Mouse (Mus musculus) MEL (cell line): ENCODE data around the gene Itpr3. TPM values are rescaled to one million over a fixed set of nuclear protein-coding genes. Genes with fewer than 3 reads are reported as not detected.

Experiments used
- DNase-seq: peaks from one replicate; pipeline ENCODE4 v3.0.0; 2011; ENCODE audit warnings: low read depth, low spot score
- H3K27ac ChIP-seq: 2 replicates; pipeline ENCODE4 v1.5.1; 2012; ENCODE audit warnings: low read depth, mild to moderate bottlenecking, control low read depth, low read length, moderate library complexity; ENCODE audit not compliant: control insufficient read depth
- H3K27me3 ChIP-seq, 2 experiments: fragments of 150-350 bp in 1 of 2; sonication (generic) in 1 of 2; 2 replicates each; pipeline ENCODE4 v1.6.1; 2012; ENCODE audit warnings: low read length in 2 of 2, mild to moderate bottlenecking in 2 of 2, improper control_type of control experiment in 1 of 2, moderate library complexity in 1 of 2; ENCODE audit not compliant: insufficient read depth in 2 of 2, control insufficient read depth in 1 of 2
- H3K36me3 ChIP-seq, 2 experiments: 2 replicates each; pipeline ENCODE4 v1.6.1; 2012 to 2014; ENCODE audit warnings: low read length in 2 of 2, improper control_type of control experiment in 1 of 2, inconsistent platforms in 1 of 2, mild to moderate bottlenecking in 1 of 2; ENCODE audit not compliant: insufficient read depth in 2 of 2, control insufficient read depth in 1 of 2
- H3K4me1 ChIP-seq, 2 experiments: fragments of 150-350 bp in 1 of 2; sonication (generic) in 1 of 2; 2 replicates each; pipeline ENCODE4 v1.6.1; 2012; ENCODE audit warnings: low read length in 2 of 2, improper control_type of control experiment in 1 of 2, mild to moderate bottlenecking in 1 of 2; ENCODE audit not compliant: insufficient read depth in 2 of 2, control insufficient read depth in 1 of 2
- H3K4me3 ChIP-seq, 2 experiments: fragments of 150-350 bp in 1 of 2; sonication (generic) in 1 of 2; 2 replicates each; pipeline ENCODE4 v1.5.1; 2012; ENCODE audit warnings: low read depth in 2 of 2, low read length in 2 of 2, mild to moderate bottlenecking in 2 of 2, moderate library complexity in 2 of 2, control low read depth in 1 of 2, improper control_type of control experiment in 1 of 2; ENCODE audit not compliant: control insufficient read depth in 1 of 2, insufficient read depth in 1 of 2
- H3K79me2 ChIP-seq: 2 replicates; pipeline ENCODE4 v1.6.1; 2012; ENCODE audit warnings: mild to moderate bottlenecking, low read length, moderate library complexity; ENCODE audit not compliant: control insufficient read depth, poor library complexity, insufficient read depth
- H3K9ac ChIP-seq: 2 replicates; pipeline ENCODE4 v1.6.1; 2012; ENCODE audit warnings: low read depth, mild to moderate bottlenecking, control low read depth, low read length, moderate library complexity; ENCODE audit not compliant: control insufficient read depth, poor library complexity, severe bottlenecking
- H3K9me3 ChIP-seq: fragments of 150-350 bp; sonication (generic); replicated peaks from 2 replicates; pipeline ENCODE4 v1.6.1; 2012; ENCODE audit warnings: mild to moderate bottlenecking, low read length, improper control_type of control experiment, moderate library complexity; ENCODE audit not compliant: insufficient read depth
- CHD1 ChIP-seq: IDR thresholded peaks from 2 replicates; pipeline ENCODE4 v1.6.1; 2012; ENCODE audit warnings: low read depth, mild to moderate bottlenecking, inconsistent platforms, low read length, improper control_type of control experiment
- E2F4 ChIP-seq: IDR thresholded peaks from 2 replicates; pipeline ENCODE4 v1.6.1; 2011; ENCODE audit warnings: low read depth, low read length, improper control_type of control experiment, borderline replicate concordance
- EP300 ChIP-seq, 2 experiments: IDR thresholded peaks; 2 replicates each; pipeline ENCODE4 v1.6.1; 2011; ENCODE audit warnings: improper control_type of control experiment in 2 of 2, low read length in 2 of 2, low read depth in 1 of 2, mild to moderate bottlenecking in 1 of 2
- ETS1 ChIP-seq: IDR thresholded peaks from 2 replicates; pipeline ENCODE4 v1.6.1; 2012; ENCODE audit warnings: low read depth, mild to moderate bottlenecking, inconsistent platforms, low read length, improper control_type of control experiment, moderate library complexity
- GATA1 ChIP-seq: IDR thresholded peaks from 2 replicates; pipeline ENCODE4 v1.6.1; 2011; ENCODE audit warnings: low read depth, low read length, improper control_type of control experiment
- HCFC1 ChIP-seq: IDR thresholded peaks from 2 replicates; pipeline ENCODE4 v1.6.1; 2012; ENCODE audit warnings: low read depth, mild to moderate bottlenecking, inconsistent platforms, low read length, improper control_type of control experiment, moderate library complexity
- MAX ChIP-seq: IDR thresholded peaks from 2 replicates; pipeline ENCODE4 v1.6.1; 2011; ENCODE audit warnings: low read length, improper control_type of control experiment
- MAZ ChIP-seq: IDR thresholded peaks from 2 replicates; pipeline ENCODE4 v1.6.1; 2012; ENCODE audit warnings: low read depth, mild to moderate bottlenecking, inconsistent platforms, low read length, improper control_type of control experiment
- NRF1 ChIP-seq: IDR thresholded peaks from 2 replicates; pipeline ENCODE4 v1.6.1; 2014; ENCODE audit warnings: low read depth, mild to moderate bottlenecking, inconsistent platforms, low read length, improper control_type of control experiment, moderate library complexity; ENCODE audit not compliant: poor library complexity, insufficient read depth, severe bottlenecking
- POLR2A ChIP-seq, 2 experiments: IDR thresholded peaks; 2 replicates each; pipeline ENCODE4 v1.6.1; 2011 to 2012; ENCODE audit warnings: low read length in 2 of 2, mild to moderate bottlenecking in 2 of 2, control low read depth in 1 of 2, improper control_type of control experiment in 1 of 2, low read depth in 1 of 2, moderate library complexity in 1 of 2; ENCODE audit not compliant: control insufficient read depth in 1 of 2, insufficient read depth in 1 of 2, poor library complexity in 1 of 2
- RCOR1 ChIP-seq: IDR thresholded peaks from 2 replicates; pipeline ENCODE4 v1.6.1; 2012; ENCODE audit warnings: low read depth, mild to moderate bottlenecking, inconsistent platforms, low read length, improper control_type of control experiment
- SMC3 ChIP-seq: IDR thresholded peaks from 2 replicates; pipeline ENCODE4 v1.6.1; 2011; ENCODE audit warnings: low read depth, low read length, improper control_type of control experiment
- TAL1 ChIP-seq: IDR thresholded peaks from 2 replicates; pipeline ENCODE4 v1.6.1; 2012; ENCODE audit warnings: mild to moderate bottlenecking, inconsistent platforms, low read length, moderate library complexity, mixed read lengths
- TCF12 ChIP-seq: IDR thresholded peaks from 2 replicates; pipeline ENCODE4 v1.6.1; 2014; ENCODE audit warnings: low read depth, mild to moderate bottlenecking, inconsistent platforms, low read length, improper control_type of control experiment, moderate library complexity
- UBTF ChIP-seq: IDR thresholded peaks from 2 replicates; pipeline ENCODE4 v1.6.1; 2012; ENCODE audit warnings: low read depth, mild to moderate bottlenecking, inconsistent platforms, low read length, improper control_type of control experiment, moderate library complexity, borderline replicate concordance; ENCODE audit not compliant: insufficient read depth
- USF1 ChIP-seq: IDR thresholded peaks from 2 replicates; pipeline ENCODE4 v1.6.1; 2014; ENCODE audit warnings: low read depth, mild to moderate bottlenecking, inconsistent platforms, low read length, improper control_type of control experiment, moderate library complexity
- ZC3H11A ChIP-seq: IDR thresholded peaks from 2 replicates; pipeline ENCODE4 v1.6.1; 2012; ENCODE audit warnings: low read depth, mild to moderate bottlenecking, inconsistent platforms, low read length, improper control_type of control experiment
- ZKSCAN1 ChIP-seq: IDR thresholded peaks from 2 replicates; pipeline ENCODE4 v1.6.1; 2012; ENCODE audit warnings: low read depth, mild to moderate bottlenecking, inconsistent platforms, low read length, improper control_type of control experiment, moderate library complexity
- ZMIZ1 ChIP-seq: IDR thresholded peaks from 2 replicates; pipeline ENCODE4 v1.6.1; 2012; ENCODE audit warnings: low read depth, mild to moderate bottlenecking, inconsistent platforms, low read length, improper control_type of control experiment, moderate library complexity
- ZNF384 ChIP-seq: IDR thresholded peaks from 2 replicates; pipeline ENCODE4 v1.6.1; 2012; ENCODE audit warnings: low read depth, mild to moderate bottlenecking, inconsistent platforms, low read length, improper control_type of control experiment
- polyA plus RNA-seq, 2 experiments: library from polyadenylated mRNA; stranded (reverse) in 1 of 2; unstranded in 1 of 2; fragments of >175 nt in 1 of 2; fragments of >200 nt in 1 of 2; gene quantifications; 2 replicates each; pipeline versions ENCODE4 v1.2.1 to v1.2.4; 2012; ENCODE audit warnings: low replicate concordance in 2 of 2, low read depth in 1 of 2; ENCODE audit not compliant: insufficient read length in 2 of 2, insufficient read depth in 1 of 2, missing spikeins in 1 of 2
- total RNA-seq: library from RNA; depleted of rRNA; stranded (reverse); fragments of 300-350 nt; gene quantifications from 2 replicates; pipeline ENCODE4 v1.2.3, GENCODE M21; 2012

Itpr3 gene
- total and polyA plus RNA-seq, 3 experiments, result 7.3 to 11.4 TPM; not detected in 1

- no peak for DNase-seq
- no peaks in the 10 kb centered on the region for H3K27me3 ChIP-seq
- TF ChIP-seq SMC3 (no peak), ZMIZ1 (no peak), NRF1 (no peak), CHD1 (no peak), RCOR1 (no peak), GATA1 (no peak), ZKSCAN1 (no peak), MAX (no peak), ETS1 (no peak), ZNF384 (no peak), USF1 (no peak), E2F4 (no peak), TAL1 (no peak), MAZ (no peak), POLR2A (IDR thresholded peaks at IDR 0.05; ENCODE audit: control insufficient read depth in 1 of 2, insufficient read depth in 1 of 2, low read depth in 1 of 2, low read length in 2 of 2, poor library complexity in 1 of 2) (no peak)
- H3K9ac ChIP-seq, result no peak overlapping the region
- no peaks in the 10 kb centered on the region for H3K36me3 ChIP-seq
- no peak overlapping the region for H3K27ac ChIP-seq
- H3K4me3 ChIP-seq, result no peak overlapping the region
- H3K4me1 ChIP-seq, result peaks cover 0 to 4% of the 10 kb centered on the region in 2 experiments; a peak in 2 of 4 replicates
- no peaks in the 10 kb centered on the region for H3K79me2 ChIP-seq
- no peaks in the 10 kb centered on the region for H3K9me3 ChIP-seq
These were observed 16.6 kb upstream of the Itpr3 start for GRCm38 (mm10) chr17:27040304-27041045.

DNA sequence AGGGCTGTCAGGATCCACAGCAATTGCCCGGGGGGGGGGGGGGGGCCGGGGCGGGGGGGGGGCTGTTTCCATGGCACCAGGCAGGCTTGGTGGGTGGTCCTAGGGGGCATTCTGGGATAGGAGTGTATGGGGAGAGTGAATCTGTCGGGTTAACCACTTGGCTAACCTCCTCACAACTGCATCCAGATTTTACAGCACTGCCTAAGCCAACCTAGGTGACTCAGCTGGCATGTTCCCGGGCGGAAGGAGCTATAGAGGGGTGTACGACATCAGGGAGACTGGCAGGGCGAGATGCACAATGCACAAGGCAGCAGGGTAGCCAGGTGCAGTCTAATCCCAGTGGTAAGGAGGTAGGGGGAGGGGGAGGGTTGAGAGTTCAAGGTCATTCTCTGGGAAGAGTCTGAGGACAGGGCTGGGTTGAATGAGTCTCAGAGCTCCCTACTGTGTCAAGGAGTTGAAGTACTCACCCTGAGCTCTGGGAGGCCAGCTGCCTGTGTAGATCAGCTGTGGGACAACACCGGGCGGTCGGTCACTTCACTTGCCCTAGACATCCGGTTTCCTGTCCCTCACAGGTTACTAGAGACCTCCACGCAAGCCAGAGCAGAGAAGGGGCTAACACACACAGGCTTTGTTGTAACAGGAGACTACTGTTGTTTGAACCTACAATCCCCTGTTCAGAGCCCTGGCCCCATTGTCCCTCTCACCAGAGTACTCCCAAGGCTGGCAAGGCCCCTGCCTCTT is 15.9 kb upstream of the Itpr3 start:
- no peak for TF ChIP-seq TAL1
- no peak for TF ChIP-seq EP300 (IDR thresholded peaks at IDR 0.05; ENCODE audit: low read depth in 1 of 2, low read length in 2 of 2)
- TF ChIP-seq POLR2A (IDR thresholded peaks at IDR 0.05; ENCODE audit: control insufficient read depth in 1 of 2, insufficient read depth in 1 of 2, low read depth in 1 of 2, low read length in 2 of 2, poor library complexity in 1 of 2), result no peak
- TF ChIP-seq USF1, result no peak
- TF ChIP-seq ZMIZ1, result no peak
- no peak for TF ChIP-seq CHD1
- no peak for TF ChIP-seq HCFC1
- TF ChIP-seq GATA1, result no peak
- TF ChIP-seq NRF1, result no peak
- TF ChIP-seq ZC3H11A, result no peak
- no peak for TF ChIP-seq TCF12
- no peak for TF ChIP-seq RCOR1
- TF ChIP-seq UBTF, result no peak
- no peak for TF ChIP-seq ZNF384
- H3K4me3 ChIP-seq, result no peak overlapping the region
- no peaks in the 10 kb centered on the region for H3K36me3 ChIP-seq
- H3K27ac ChIP-seq, result no peak overlapping the region
- peaks cover 0 to 4% of the 10 kb centered on the region in 2 experiments; a peak in 2 of 4 replicates for H3K4me1 ChIP-seq
- H3K79me2 ChIP-seq, result no peaks in the 10 kb centered on the region
- no peaks in the 10 kb centered on the region for H3K27me3 ChIP-seq
- H3K9me3 ChIP-seq, result no peaks in the 10 kb centered on the region
- no peak overlapping the region for H3K9ac ChIP-seq
- no peak for DNase-seq
